Mouse (Mus musculus) cerebellum, adult 9-11 months (tissue): Measurements from ENCODE around the gene Tanc1.

Experiments used
- DNase-seq: peaks from one replicate; pipeline ENCODE4 v3.0.0; 2022

Tanc1 gene

DNA sequence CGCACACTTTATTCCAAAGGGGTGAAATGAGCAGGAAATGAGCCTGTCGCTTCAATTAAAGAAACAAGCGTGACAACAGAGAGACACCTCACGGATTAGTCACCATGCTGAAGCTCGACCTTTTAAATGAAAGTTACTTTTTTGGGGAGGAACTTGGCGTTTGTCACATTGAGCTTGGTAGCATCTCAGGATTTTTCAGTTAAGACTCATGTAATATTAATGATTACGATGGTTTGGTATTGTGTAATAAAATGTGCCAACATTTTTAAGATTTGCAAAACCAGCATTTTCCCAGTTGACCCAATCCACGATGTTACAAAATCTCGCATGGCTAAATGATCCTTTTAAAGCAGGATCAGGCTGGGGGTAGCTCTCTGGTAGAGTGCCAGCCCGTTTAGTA is 153.8 kb downstream of the Tanc1 start:
- no peak for DNase-seq

DNA sequence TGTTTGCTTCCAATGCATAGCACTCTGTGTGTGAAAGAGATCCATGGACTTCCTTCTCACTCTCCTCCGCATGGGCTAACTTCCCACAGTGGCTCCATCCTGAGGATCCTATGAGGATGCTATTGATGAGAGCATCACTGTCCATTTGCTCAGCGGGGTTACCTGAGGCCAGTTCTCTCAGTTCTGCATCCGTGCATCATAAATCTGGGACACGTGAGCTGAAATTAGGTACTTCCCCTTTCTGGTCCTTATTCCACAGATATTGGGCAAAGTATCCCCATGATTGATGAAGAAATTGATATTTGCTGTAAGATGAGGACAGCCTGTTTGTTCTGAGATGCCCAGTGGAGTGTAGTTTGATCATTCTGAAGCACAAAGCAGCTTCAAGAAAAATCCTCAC is 156.1 kb downstream of the Tanc1 start:
- DNase-seq = no peak

DNA sequence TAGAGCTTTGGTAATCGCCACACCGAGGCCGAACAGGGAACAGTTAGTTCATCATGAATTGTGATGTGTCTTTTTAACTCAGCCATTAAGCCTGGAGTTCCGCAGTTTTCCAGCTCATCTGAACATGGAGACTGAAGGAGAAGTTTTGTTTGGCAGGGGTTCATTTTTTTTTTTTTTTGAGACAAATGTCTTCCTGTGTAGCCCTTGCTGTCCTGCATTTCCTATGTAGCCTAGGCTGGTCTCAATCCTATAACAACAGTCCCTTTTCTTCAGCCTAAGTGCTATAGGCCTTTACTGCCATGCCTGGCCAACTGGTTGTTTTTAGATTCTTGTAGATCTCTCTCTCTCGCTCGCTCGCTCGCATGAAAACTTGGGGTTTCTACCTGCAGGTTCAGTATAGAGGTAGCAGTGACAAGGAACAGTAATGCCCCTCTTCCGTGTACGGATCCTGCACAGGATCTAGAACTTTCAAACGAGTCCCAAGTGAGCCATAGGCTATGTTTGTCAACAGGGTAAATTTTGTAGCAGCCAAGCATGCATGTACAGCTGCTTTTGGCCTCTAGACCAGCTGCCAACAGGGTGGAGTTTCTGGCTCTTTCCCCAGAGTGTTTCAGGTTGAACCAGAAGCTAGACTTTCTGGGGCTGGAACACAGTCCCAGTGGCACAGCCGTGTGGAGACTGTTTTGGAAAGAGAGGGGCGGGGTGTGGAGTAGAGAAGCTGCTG is 157.0 kb downstream of the Tanc1 start:
- DNase-seq = no peak

DNA sequence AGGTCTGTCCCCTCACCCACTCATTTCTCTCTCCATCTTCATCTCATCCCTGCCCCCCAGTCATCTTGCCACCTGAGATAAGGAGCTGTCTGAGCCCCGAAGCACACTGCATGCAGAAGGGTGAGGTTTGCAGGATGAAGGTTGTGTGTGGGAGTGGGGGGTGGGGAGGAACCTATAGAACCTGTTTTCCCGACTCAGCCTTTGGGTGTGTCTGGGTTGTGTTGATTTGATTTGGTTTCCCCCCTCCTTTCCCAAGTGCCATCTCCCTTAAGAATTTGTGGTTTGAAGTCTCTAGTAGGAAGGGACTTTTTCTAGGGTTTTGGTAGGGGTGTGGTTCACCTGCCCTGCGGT is 157.5 kb downstream of the Tanc1 start:
- DNase-seq = no peak

DNA sequence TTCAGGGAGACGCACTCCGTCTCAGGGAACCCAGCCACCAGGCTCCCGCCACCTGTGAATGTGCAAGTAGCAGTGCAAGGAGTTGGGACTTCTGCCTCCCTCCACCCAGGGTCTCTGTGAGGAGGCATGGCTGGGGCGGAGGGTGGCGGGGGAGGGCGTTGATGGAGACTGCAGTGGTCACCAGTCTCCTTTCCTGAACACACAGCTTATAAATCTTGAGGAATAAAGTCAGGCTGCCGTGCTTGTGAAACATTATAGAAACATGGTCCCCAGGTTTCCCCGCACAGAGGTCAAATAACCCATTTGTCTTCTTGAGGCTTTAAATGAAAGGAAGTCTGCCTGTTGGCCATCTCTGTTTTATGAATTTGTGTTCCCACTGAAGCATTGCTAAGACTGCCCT is 159.9 kb downstream of the Tanc1 start:
- DNase-seq = no peak

DNA sequence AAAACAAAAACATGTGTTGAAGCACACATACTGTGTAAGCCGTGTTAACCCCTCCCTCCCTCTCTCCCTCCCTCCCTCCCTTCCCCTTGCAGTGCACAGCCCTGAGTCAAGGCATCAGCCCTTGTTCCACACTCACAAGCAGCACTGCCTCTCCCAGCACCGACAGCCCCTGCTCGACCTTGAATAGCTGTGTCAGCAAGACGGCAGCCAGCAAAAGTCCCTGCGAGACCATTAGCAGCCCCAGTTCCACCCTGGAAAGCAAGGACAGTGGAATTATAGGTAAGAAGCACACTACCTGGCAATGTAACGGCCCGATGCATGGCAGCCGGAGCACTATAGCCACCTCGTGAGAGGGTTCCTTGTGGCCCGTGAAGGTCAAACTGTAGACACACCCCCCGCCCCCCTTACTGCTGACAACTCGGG is 160.4 kb downstream of the Tanc1 start:
- DNase-seq = no peak

DNA sequence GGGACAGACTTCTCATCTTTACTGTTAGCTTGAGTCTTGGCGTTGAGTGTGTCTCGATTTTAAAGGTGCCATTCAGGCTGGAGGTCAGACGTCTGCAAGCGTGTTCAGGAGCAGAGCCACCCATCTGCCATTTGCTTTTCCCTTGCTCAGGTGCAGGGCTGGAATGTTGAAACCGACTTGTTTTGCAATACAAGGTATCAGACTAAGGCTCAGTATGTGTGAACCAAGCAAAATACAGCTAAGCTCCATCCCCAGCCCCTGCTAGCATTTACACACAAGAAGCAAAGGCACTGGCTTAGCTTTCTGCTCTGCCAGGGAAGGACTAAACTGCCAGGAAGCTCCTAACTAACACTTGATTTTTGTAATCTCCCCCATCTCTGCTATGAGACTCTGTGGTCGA is 162.5 kb downstream of the Tanc1 start:
- no peak for DNase-seq

DNA sequence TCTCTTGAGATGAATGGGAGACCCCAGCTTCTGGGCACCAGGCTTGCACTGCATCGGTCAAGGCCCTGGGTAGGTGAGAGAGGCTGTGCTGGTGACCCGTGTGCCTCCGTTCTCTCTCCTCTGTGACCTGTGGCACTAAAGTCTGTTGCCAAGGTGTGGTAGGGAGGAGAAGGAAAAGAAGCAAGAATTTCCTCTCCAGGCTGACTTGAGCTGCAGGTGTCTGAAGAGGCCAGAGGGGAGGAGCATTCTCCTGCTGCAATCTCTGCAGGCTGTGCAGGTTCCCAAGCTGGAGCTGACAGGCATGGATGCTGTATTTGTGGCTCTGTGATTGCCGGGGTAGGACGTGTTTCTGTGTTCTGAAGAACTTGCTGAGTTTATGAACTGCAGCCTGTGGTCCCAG is 163.3 kb downstream of the Tanc1 start:
- no peak for DNase-seq

DNA sequence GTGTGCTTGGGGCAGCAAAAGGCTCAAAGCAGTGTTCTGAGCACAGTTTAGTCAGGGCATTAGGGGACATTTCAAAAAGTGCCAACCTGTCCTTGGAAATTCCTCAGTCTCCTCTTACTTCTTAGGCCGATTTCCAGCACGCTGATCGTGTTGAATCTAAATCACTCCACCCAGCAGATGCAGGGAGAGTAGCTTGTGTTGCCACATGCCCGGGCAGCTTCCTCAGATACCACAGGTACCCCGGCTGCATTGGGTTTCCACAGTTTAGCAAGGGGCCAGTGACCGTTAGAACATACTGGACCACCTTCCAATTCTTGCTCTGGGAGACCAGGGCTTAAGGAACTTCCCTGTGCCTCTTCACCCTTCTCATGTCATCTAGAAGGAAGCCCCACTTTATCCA is 164.0 kb downstream of the Tanc1 start:
- DNase-seq = no peak

DNA sequence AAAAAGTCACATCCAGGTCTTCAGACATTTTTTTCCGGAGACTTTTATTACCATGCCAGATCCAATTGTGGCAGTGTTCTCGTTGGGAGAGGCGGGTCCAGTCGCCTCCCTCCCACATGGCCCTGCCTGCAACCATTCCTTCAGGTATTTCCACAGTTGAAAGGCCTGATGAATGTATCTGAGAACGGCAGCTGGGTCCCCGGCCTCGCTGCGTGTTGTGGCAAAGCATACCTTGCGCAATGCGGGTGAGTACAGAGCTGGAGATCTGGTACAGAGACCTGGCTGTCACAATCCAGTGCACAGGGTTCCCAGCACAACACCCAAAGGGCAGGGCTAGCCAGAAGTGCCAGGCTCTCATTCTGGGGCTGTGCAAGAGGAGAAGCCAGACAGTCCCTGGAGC is 167.5 kb downstream of the Tanc1 start:
- no peak for DNase-seq

DNA sequence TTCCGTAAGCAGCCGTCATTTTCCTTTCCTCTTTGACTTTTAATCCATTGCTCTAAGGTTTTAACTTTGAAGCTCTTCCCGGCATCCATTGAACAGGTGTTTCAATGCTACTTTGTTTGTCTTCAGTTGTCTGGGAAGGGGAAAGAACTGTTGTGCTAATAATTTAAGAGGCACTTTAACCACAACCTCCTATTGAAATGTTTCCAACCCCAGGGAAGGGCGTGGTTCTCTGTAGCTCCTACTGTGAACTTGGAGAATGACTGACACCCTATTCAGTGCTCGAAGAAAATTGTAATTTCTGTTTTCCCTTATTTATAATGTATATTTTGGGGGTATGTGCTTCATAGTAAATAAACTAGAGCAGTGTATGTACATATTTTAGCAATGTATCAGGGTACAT is 168.4 kb downstream of the Tanc1 start:
- no peak for DNase-seq

DNA sequence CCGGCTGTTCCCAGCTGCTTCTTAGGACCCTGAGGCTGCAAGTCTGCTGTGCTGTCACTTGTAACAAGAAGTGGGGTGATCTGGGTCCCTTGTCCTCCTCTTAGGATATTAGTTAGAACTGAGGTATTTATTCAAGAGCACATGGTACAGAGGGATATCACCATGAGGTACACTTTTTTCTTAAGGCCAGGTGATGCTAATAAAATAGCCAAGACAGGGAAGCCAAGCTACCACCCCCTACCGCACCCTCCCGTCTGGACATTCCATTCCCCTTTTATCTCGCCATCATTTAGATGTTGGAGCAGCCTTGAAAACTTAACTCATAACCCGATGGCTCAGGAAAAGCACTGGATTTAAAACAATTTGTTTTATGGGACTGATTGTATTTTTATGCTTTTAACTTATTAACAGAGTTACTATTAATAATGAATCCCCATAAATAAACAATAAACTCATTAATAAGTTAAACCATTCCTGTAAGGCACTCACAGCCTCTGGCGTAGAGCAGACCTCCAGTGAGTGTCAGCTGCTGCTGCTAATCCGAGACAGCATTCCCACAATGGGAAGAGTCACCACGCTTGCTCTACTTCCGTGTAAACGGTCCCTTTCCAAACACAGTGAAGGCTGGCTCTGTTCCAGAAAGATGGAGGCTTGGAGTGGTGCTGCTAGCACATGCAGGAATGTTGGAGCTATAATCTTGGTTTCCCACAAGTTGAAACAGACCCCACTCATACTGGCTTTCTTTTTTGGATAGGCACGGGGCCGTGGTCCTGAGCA is 171.4 kb downstream of the Tanc1 start:
- DNase-seq = peak; percentile 41

DNA sequence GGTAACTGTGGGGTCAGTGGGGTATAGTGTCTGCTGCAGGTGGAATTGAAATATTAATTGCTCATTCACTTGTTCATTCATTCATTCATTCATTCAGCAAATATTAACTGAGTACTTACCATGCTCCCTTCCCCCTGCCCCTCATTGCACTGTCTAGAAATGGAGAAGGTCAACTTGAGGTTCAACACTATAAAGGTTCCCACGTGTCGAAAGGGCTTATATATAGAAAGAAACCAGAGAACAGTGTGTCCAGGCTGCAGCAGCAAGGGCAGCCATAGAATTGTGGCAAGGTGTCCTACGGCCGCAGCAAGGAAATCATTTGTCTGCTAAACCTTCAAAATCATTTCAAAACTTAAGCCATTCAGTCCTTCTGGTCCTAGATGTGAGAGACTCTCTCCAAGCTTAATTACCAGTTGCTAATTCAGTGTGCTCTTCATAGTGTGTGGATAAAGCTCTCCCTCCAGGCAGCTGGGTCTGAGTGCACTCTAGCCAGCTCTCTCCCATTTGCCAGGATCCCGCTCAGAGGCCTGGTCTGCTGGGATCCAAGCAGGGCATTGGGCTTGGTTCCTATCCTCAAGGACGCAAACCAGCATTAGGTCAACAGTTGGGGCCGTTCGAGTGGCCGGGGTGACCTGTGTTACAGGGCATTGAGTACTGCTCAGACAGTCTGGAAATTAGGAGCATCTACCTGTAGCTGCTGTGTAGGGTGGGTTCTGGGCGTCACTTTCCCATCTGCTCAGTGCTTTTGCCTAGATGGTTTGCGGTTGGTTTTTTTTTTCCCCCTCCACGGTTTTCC is 172.2 kb downstream of the Tanc1 start:
- no peak for DNase-seq

DNA sequence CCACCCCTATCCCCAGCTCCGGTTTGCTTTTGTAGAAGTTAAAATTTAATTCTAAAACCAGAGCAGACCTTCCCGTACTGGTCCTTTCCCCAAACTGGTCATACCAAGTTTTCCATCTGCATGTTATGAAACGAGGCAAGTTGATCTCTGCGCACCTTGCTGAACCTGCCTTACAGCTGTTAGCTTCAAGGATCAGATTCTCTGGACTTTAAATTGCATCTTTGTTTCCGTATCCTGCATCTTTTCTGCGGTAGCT is 172.7 kb downstream of the Tanc1 start:
- no peak for DNase-seq

DNA sequence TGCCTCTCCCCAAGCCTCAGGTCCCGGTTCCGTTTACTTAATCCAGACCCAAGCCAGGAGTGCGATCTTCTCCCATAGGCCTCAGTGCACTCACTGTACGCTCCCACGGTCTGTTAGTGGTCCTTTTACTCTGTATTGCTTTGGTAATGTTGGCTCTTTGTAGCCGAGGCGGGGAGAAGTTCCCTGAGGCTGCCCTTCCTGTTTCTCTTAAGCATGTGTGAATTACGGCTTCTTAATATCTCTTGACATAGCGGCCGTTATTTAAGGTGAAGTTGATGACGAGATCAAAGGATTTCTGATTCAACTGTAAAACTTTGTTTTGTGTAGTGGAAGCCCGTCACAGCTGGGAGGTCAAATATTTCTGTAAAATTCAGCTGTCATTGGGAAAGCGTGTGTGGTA is 173.8 kb downstream of the Tanc1 start:
- no peak for DNase-seq

DNA sequence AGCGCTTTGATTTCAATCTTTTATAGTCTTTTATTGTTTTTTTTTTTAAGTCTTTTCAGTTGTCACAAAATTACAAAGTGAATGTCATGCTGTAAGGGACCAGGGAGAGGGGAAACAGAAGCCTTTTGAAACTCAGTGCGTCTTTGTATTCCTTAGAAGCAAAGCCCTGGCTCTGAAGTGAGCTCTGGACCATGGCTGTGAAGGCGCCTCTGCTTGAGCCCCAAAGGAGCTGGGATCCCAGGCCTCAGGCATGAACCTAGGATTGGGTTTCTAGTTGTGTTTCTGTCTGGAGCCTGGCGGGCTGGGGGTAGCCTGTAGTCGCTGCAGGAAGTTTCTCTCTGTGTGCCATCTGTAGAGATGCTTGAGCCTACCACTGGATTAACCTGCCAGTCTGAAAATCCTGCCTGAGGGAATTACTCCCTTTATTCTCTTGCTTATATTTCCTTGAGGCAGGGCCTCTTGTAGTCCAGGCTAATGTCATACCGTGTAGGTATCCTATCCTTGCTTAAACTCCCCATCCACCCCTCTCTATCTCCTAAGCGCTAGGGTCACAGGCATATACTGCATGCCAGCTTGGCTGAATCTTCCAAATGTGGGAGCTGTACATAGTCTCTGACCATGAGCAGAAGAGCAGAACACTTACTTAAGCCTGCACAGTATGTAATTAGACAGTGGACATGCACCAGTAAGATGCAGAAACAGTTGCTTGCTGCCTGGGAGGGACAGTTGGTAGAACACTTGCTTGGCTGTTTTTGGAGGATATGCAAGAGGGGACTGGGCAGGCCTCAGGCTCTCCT is 177.1 kb downstream of the Tanc1 start:
- no peak for DNase-seq

DNA sequence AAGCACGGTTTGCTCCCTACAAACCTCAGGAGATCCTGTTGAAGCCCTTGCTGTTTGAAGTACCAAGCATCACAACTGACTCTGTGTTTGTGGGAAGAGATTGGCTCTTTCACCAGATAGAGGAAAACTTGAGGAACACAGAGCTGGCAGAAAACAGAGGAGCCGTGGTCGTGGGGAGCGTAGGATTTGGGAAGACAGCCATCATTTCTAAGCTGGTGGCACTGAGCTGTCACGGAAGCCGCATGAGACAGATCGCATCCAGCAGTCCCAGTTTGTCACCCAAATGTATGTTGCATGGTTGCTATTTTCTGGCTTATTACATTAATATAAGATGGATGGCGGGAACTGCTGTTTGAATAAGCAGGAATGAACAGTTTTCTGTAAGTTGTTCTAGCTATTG is 179.8 kb downstream of the Tanc1 start:
- DNase-seq = no peak

DNA sequence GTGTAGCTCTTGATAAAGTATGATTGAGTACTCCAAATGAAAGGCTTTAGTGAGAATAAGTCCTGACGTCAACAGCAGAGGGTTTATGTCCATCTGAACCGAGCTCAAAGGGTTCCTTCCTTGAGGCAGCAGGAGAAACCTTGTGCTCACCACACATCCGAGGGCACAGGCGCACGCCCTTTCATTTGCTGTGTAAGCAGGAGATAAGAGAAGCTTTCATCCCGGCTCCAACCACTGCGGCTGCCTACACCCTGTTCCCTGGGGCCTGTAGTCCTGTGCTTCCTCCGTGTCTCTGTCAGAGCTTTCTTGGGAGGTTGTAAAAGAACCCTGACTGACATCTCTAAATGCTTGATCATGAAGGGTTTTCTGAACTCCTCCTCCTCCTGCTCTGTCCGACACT is 181.5 kb downstream of the Tanc1 start:
- DNase-seq = no peak

DNA sequence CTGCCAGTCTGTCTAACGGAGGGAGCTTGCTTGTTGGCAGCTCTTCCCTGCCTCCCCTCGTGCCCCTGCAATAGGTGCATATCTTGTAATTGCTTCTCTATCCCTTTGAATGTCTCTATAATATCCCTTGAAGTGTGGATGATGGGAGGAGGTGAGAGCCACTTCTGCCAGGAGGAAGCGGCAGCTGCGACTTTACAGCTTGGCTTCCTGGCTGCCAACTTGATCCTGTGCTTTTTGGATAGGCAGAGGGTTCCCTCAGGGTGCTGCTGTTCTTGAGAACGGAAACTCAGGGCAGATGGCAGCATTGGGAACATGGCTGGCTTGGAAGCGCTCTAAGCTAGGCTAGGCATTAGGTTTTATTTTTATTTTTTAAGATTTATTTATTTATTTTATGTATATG is 183.0 kb downstream of the Tanc1 start:
- peak; percentile 81 for DNase-seq

DNA sequence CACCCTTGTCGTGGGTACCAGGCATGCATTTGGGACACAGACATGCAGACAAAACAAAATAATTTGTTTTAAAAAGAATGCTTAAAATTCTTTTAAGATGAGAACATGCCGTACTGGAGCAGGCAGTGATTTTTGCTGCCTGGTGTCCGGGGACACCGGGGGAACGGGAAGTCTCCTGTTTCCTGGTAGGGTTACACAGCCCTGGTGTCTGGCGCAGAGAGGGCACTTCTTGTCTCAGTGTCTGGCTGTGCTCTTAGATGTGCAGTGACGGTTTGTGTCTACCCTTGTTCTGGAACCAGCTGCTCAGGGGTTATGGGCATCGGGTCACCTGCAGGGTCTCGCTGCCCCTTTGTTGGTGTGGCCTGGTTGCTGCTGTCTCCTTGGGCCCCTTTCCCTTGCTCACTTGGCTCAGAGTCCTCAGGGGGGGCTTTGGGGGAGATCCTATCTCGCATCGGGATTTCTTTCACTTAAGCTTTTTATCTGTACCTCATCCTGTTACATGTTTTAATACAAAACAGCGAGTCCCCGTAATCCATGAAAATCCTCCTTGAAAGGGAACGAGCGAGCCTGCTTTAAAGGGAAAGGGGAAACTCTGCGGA is 187.2 kb downstream of the Tanc1 start:
- DNase-seq = peak; percentile 41

DNA sequence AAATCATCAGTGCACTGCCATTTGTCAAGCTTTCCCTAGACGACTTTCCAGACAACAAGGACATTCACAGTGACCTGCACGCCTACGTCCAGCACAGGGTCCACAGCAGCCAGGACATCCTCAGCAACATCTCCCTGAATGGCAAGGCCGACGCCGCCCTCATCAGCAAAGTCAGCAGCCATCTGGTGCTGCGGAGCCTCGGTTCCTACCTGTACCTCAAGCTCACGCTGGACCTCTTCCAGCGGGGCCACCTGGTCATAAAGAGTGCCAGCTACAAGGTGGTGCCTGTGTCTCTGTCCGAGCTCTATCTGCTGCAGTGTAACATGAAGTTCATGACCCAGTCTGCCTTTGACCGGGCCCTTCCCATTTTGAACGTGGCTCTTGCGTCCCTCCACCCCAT is 187.7 kb downstream of the Tanc1 start:
- peak; percentile 94 for DNase-seq

DNA sequence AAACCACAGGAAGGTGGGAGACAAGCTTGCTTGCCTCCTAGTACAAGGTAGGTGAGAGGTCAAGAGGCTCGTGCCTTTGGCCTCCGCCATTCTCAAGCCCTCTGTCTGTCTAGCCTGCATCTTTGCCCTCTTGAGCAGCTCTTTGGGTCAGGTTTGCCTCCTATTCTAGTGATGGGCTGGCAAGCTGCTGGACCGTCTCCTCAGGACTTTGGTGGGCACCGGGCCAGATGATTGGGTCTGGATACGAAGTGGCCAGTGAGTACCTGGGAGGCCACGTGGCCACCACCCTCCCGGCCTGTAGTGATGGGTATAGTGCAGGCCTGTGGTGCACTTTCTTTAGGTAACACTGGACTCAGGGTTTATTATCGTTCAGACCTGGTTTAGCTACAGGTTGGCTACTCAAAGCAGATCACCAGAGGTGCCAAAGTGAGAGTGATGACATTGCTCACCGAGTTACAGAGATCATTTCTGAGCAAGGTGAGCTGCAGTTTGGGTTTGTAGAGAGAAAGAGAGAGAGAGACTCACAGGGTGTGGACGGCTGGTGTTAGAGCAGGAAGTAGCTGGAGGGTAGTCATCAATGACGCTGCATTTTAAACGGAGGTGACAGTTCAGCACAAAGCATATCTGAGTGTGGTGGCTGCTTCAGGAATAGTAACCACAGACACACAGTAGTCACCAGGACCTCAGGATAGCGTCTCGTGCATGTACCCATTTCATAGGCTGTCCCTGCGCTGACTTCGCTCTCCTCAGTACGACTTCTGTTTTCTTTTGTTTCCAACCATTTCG is 188.8 kb downstream of the Tanc1 start:
- peak; percentile 60 for DNase-seq
